Mouse (Mus musculus) erythroblast, adult 5-6 weeks (primary cell): ENCODE results near the gene Mettl7a1. TPM values are rescaled to one million over a fixed set of nuclear protein-coding genes. Genes with fewer than 3 reads are reported as not detected.
"Not testable (repeated sequence)": the region's sequence is repeated elsewhere in the genome, so short reads cannot be mapped to it uniquely, and the experiment has no call there.

Experiments used
- ATAC-seq: replicated peaks from 2 replicates; pipeline ENCODE4 v1.8.0; 2016; ENCODE audit warnings: moderate number of reproducible peaks, mild to moderate bottlenecking, moderate TSS enrichment, inconsistent platforms; ENCODE audit not compliant: poor library complexity, low FRiP score, severe bottlenecking
- total RNA-seq, 2 experiments: library from RNA; stranded (forward) in 1 of 2; stranded (reverse) in 1 of 2; fragments of 150-400 nt in 1 of 2; fragments of 200-764, 138-1000 nt in 1 of 2; gene quantifications; 2 replicates each; pipeline versions ENCODE4 v1.2.3 to v1.2.4; 2015 to 2017; ENCODE audit warnings: low replicate concordance in 2 of 2

Gene Mettl7a1
- total RNA-seq, 2 experiments from 2014 or later: 95.7 to 255 TPM

GRCm38 (mm10) chr15:100292326-100292725, 11.6 kb upstream of the Mettl7a1 start:
- no peak for ATAC-seq

GRCm38 (mm10) chr15:100297856-100298255, 6.1 kb upstream of the Mettl7a1 start:
- ATAC-seq: no peak

- no peak for ATAC-seq
These were observed 3.4 kb upstream of the Mettl7a1 start for GRCm38 (mm10) chr15:100300499-100300898.

GRCm38 (mm10) chr15:100301556-100301955, 2.4 kb upstream of the Mettl7a1 start:
- ATAC-seq: no peak

GRCm38 (mm10) chr15:100303428-100304018, 417 bp upstream of the Mettl7a1 start:
- ATAC-seq: peak; percentile 26; the same call in 1 of the 2 replicates

GRCm38 (mm10) chr15:100306201-100306600, 2.3 kb downstream of the Mettl7a1 start:
- ATAC-seq: no peak

- peak; percentile 55 for ATAC-seq
These were observed 3.6 kb downstream of the Mettl7a1 start for GRCm38 (mm10) chr15:100307438-100308096.

- ATAC-seq: no peak
These were observed 8.4 kb downstream of the Mettl7a1 start for GRCm38 (mm10) chr15:100312346-100312745.

GRCm38 (mm10) chr15:100314448-100315145, 10.7 kb downstream of the Mettl7a1 start:
- ATAC-seq: no peak

GRCm38 (mm10) chr15:100318014-100318671, 14.2 kb downstream of the Mettl7a1 start:
- ATAC-seq: not testable (repeated sequence)

GRCm38 (mm10) chr15:100319884-100320283, 15.9 kb downstream of the Mettl7a1 start:
- no peak for ATAC-seq

GRCm38 (mm10) chr15:100320295-100320905, 16.5 kb downstream of the Mettl7a1 start:
- no peak for ATAC-seq

- ATAC-seq: no peak
These were observed 17.2 kb downstream of the Mettl7a1 start for GRCm38 (mm10) chr15:100321134-100321533.

- ATAC-seq: peak; percentile 88
These were observed 20.2 kb downstream of the Mettl7a1 start for GRCm38 (mm10) chr15:100324021-100324591.

GRCm38 (mm10) chr15:100325235-100325634, 21.3 kb downstream of the Mettl7a1 start:
- no peak for ATAC-seq

- ATAC-seq: not testable (repeated sequence)
These were observed 24.1 kb downstream of the Mettl7a1 start for GRCm38 (mm10) chr15:100328089-100328488.

GRCm38 (mm10) chr15:100329336-100329735, 25.4 kb downstream of the Mettl7a1 start:
- ATAC-seq: not testable (repeated sequence)

- no peak for ATAC-seq
These were observed 26.8 kb downstream of the Mettl7a1 start for GRCm38 (mm10) chr15:100330739-100331138.

- ATAC-seq: peak; percentile 85
These were observed 28.4 kb downstream of the Mettl7a1 start for GRCm38 (mm10) chr15:100332077-100332961.
